Mouse (Mus musculus) heart, embryonic 10.5 days (tissue): ENCODE data around the gene Wwox. TPM values are rescaled to one million over a fixed set of nuclear protein-coding genes. Genes with fewer than 3 reads are reported as not detected.

Source experiments
- DNase-seq: peaks from one replicate; pipeline ENCODE4 v3.0.0-alpha.2; 2017; ENCODE audit warnings: low spot score
- H3K27ac ChIP-seq: fragments of 300-500 bp; sonication (generic); 2 replicates; pipeline ENCODE4 v1.5.1; 2016; ENCODE audit warnings: mild to moderate bottlenecking
- H3K27me3 ChIP-seq: fragments of 300-500 bp; sonication (generic); 2 replicates; pipeline ENCODE4 v1.6.1; 2016; ENCODE audit warnings: mild to moderate bottlenecking; ENCODE audit not compliant: poor library complexity, insufficient read depth, severe bottlenecking
- H3K36me3 ChIP-seq: fragments of 300-500 bp; sonication (generic); 2 replicates; pipeline ENCODE4 v1.6.1; 2016; ENCODE audit warnings: mild to moderate bottlenecking, moderate library complexity
- H3K4me1 ChIP-seq: fragments of 300-500 bp; sonication (generic); 2 replicates; pipeline ENCODE4 v1.6.1; 2016; ENCODE audit warnings: mild to moderate bottlenecking
- H3K4me3 ChIP-seq: fragments of 300-500 bp; sonication (generic); 2 replicates; pipeline ENCODE4 v1.5.1; 2016; ENCODE audit warnings: mild to moderate bottlenecking, moderate library complexity
- H3K9me3 ChIP-seq: fragments of 300-500 bp; sonication (generic); 2 replicates; pipeline ENCODE4 v1.6.1; 2016; ENCODE audit warnings: mild to moderate bottlenecking, moderate library complexity
- WGBS: fragments of 180-500 bp; shearing (Covaris S2); methylation state at CpG from one replicate; pipeline ENCODE4 v1.1.7; 2016; 5-methylcytosine and 5-hydroxymethylcytosine counted together
- polyA plus RNA-seq: library from polyadenylated mRNA; unstranded; fragments of >200 nt; fragmentation: Nextera tagmentation; extraction: Ambion mirVana; gene quantifications from 2 replicates; pipeline ENCODE4 v1.2.1, GENCODE M21; 2016

Gene Wwox
- polyA plus RNA-seq, 1 experiment from 2014 or later, result 9.8 TPM

- Histone ChIP-seq H3K36me3 (no peaks in the 10 kb centered on the region), H3K4me1 (peaks cover 5% of the 10 kb centered on the region; the same call in 1 of the 2 replicates), H3K27me3 (no peaks in the 10 kb centered on the region), H3K4me3 (no peak overlapping the region), H3K27ac (no peak overlapping the region), H3K9me3 (no peaks in the 10 kb centered on the region)
- no peak for DNase-seq
- 88% methylated on average over 11 of the region's 11 CpGs for WGBS
Measured at GRCm38 (mm10) chr8:114959406-114959805, 520.0 kb downstream of the Wwox start.

DNA sequence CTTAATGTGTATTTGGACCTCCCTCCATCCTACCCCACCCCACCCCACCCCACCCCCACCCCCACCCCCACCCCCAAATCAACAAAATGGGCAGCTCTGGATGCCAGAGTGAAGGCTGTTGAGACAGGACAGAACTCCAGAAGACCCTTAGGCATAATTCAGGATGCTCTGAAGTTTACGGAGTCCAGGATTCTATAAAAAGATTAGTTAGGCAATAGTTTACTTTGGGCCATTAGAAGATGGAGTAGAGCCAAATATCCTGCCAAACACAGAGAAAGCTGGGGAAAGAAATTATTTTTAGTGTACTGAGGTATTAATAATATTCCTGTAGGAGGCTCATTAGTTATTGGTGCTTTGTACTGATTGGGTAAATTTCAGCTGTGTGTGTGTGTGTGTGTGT, 523.0 kb downstream of the Wwox start:
- H3K4me1 ChIP-seq, result 0 out of 2 replicates have a peak, but pooled peaks cover 3% of the 10 kb centered on the region
- DNase-seq, result no peak
- no peak overlapping the region for H3K27ac ChIP-seq
- no peaks in the 10 kb centered on the region; the same call in 1 of the 2 replicates for H3K9me3 ChIP-seq
- no peak overlapping the region for H3K4me3 ChIP-seq
- no peaks in the 10 kb centered on the region for H3K36me3 ChIP-seq
- H3K27me3 ChIP-seq, result no peaks in the 10 kb centered on the region
- WGBS, result 82% methylated on average over 1 of the region's 1 CpGs

DNA sequence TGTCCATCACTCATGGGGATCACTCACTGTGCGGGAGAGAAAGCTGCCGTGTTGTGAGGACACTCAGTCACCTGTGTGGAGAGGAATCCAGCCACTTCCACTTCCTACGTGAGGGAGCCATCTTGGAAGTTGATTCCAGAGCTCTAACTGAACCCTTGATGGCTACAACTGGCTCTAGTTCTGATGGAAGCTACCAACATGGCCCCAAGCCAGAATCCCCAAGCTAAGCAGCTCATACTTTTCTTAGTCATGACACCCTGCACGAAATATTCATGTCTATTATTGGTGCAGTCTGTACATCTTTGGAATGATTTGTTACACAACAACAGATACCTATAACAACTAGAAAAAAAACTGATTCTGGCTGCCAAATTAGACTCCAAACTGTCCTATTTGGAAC, 523.8 kb downstream of the Wwox start:
- H3K27me3 ChIP-seq, result no peaks in the 10 kb centered on the region
- 0 out of 2 replicates have a peak, but pooled peaks cover 3% of the 10 kb centered on the region for H3K4me1 ChIP-seq
- no peak overlapping the region for H3K27ac ChIP-seq
- no peak for DNase-seq
- WGBS, result 82% methylated on average over 4 of the region's 4 CpGs
- no peak overlapping the region for H3K4me3 ChIP-seq
- no peaks in the 10 kb centered on the region for H3K36me3 ChIP-seq
- H3K9me3 ChIP-seq, result no peaks in the 10 kb centered on the region; the same call in 1 of the 2 replicates

DNA sequence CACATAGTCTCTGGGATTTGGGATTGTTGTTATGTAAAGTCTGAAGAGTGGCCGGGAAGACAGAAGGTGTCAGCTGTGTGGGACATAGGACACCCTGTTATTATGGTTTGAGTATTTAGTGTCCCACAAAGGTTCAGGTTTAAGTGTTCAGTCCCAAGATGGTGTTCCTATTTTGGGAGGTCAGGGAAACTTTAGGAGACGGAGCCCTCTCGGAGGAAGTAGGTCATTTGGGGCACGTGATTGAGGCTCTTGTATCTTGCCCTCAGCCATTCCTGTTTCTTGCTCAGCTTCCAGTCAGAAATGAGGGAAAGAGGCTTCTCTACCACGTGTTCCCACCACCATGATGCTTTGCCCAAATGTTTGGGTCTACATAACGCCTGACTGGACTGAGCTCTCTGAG, 524.8 kb downstream of the Wwox start:
- no peaks in the 10 kb centered on the region for H3K27me3 ChIP-seq
- no peaks in the 10 kb centered on the region for H3K36me3 ChIP-seq
- DNase-seq, result no peak
- WGBS, result 86% methylated on average over 6 of the region's 6 CpGs
- no peaks in the 10 kb centered on the region for H3K4me1 ChIP-seq
- H3K9me3 ChIP-seq, result no peaks in the 10 kb centered on the region; the same call in 1 of the 2 replicates
- H3K27ac ChIP-seq, result no peak overlapping the region
- H3K4me3 ChIP-seq, result no peak overlapping the region

GRCm38 (mm10) chr8:114968842-114969241, 529.4 kb downstream of the Wwox start:
- no peak overlapping the region for H3K27ac ChIP-seq
- peaks cover 19% of the 10 kb centered on the region for H3K4me1 ChIP-seq
- WGBS, result 75% methylated on average over 4 of the region's 4 CpGs
- no peak overlapping the region for H3K4me3 ChIP-seq
- no peak for DNase-seq
- H3K27me3 ChIP-seq, result no peaks in the 10 kb centered on the region
- no peaks in the 10 kb centered on the region; the same call in 1 of the 2 replicates for H3K9me3 ChIP-seq
- no peaks in the 10 kb centered on the region for H3K36me3 ChIP-seq

DNA sequence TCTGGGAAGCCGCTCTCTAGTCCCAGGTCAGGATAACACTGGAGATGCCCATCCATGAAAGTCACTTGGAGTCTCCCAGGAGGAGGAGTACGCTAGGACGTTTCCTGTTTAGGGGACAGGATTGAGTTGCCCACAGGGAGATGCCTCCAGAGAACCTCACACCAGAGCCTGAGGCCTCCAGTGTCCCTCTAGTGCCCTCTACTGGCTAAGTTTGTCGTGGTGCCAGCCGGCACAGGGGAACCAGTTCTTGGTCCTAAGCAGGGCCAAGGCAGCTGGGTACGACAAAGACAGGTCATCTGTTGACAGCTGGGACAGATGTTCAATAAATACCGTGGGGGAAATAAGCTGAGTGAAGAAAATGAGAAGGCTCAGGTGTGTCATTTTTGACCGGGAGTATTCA, 531.9 kb downstream of the Wwox start:
- peak; percentile 85 for DNase-seq
- Histone ChIP-seq H3K4me1 (peaks cover 25% of the 10 kb centered on the region), H3K4me3 (no peak overlapping the region), H3K36me3 (no peaks in the 10 kb centered on the region), H3K27me3 (no peaks in the 10 kb centered on the region), H3K27ac (no peak overlapping the region), H3K9me3 (no peaks in the 10 kb centered on the region; the same call in 1 of the 2 replicates)
- WGBS, result 41% methylated on average over 8 of the region's 8 CpGs

DNA sequence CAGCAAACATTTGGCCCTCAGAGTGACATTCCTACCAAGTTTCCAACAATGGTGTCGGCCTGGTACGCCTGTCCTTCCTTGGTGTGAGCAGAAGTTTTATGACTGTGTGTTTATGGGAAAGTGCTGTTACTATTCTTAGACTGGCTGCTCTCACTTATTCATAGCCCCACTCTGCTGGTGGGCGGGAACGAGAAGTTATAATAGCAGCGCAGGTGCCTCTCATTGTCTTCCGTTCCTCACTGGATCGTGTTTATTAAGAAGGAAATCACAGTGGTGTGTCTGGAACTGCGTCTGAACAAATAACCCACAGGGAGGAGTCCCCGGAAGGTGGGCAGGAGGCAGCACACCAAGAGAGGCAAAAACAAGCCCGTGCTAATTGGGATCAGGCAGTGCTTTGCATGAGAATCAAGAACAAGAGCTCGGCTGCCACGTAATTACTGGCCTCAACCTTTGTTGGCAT, 533.6 kb downstream of the Wwox start:
- Histone ChIP-seq H3K9me3 (no peaks in the 10 kb centered on the region), H3K36me3 (no peaks in the 10 kb centered on the region), H3K4me3 (no peak overlapping the region), H3K27ac (peak overlapping the region; percentile 53), H3K27me3 (no peaks in the 10 kb centered on the region), H3K4me1 (peaks cover 25% of the 10 kb centered on the region)
- WGBS, result 46% methylated on average over 12 of the region's 12 CpGs
- DNase-seq, result no peak

- Histone ChIP-seq H3K4me1 (peaks cover 37% of the 10 kb centered on the region), H3K36me3 (no peaks in the 10 kb centered on the region), H3K27me3 (no peaks in the 10 kb centered on the region), H3K9me3 (no peaks in the 10 kb centered on the region), H3K4me3 (no peak overlapping the region), H3K27ac (peak overlapping the region; percentile 53; the same call in 1 of the 2 replicates)
- WGBS, result 44% methylated on average over 5 of the region's 5 CpGs
- no peak for DNase-seq
Measured at GRCm38 (mm10) chr8:114974336-114974950, 535.0 kb downstream of the Wwox start.

DNA sequence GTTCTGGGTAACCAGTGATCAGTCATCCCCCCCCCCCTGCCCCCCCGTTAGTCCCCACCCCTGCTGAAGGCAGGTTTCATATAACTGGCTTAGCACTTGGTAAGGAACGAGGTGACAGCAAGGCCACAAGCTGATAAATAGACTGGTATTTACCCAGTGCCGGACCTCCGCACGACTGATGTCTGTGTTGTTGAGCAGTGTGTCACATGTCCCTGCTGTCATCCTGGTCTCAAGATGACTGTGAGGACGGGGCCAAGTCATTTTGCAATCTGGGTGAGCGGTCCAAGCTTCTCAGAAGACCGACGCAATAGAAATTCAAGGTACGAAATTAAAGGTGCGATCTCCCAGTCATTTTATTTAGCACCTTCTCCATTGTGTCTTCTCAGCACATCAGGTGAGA, 538.3 kb downstream of the Wwox start:
- Histone ChIP-seq H3K27me3 (no peaks in the 10 kb centered on the region), H3K4me3 (no peak overlapping the region), H3K9me3 (no peaks in the 10 kb centered on the region), H3K4me1 (peaks cover 30% of the 10 kb centered on the region), H3K27ac (no peak overlapping the region; the same call in 1 of the 2 replicates), H3K36me3 (no peaks in the 10 kb centered on the region)
- no peak for DNase-seq
- 63% methylated on average over 11 of the region's 11 CpGs for WGBS

- 61% methylated on average over 15 of the region's 15 CpGs for WGBS
- DNase-seq, result no peak
- peaks cover 30% of the 10 kb centered on the region for H3K4me1 ChIP-seq
- H3K27me3 ChIP-seq, result no peaks in the 10 kb centered on the region
- H3K9me3 ChIP-seq, result no peaks in the 10 kb centered on the region
- H3K4me3 ChIP-seq, result no peak overlapping the region
- no peak overlapping the region for H3K27ac ChIP-seq
- no peaks in the 10 kb centered on the region for H3K36me3 ChIP-seq
Measured at GRCm38 (mm10) chr8:114978206-114978960, 538.9 kb downstream of the Wwox start.

GRCm38 (mm10) chr8:114979671-114980070, 540.2 kb downstream of the Wwox start:
- H3K4me3 ChIP-seq, result no peak overlapping the region
- H3K36me3 ChIP-seq, result no peaks in the 10 kb centered on the region
- no peak for DNase-seq
- H3K27ac ChIP-seq, result no peak overlapping the region
- no peaks in the 10 kb centered on the region for H3K9me3 ChIP-seq
- no peaks in the 10 kb centered on the region for H3K27me3 ChIP-seq
- H3K4me1 ChIP-seq, result peaks cover 32% of the 10 kb centered on the region

DNA sequence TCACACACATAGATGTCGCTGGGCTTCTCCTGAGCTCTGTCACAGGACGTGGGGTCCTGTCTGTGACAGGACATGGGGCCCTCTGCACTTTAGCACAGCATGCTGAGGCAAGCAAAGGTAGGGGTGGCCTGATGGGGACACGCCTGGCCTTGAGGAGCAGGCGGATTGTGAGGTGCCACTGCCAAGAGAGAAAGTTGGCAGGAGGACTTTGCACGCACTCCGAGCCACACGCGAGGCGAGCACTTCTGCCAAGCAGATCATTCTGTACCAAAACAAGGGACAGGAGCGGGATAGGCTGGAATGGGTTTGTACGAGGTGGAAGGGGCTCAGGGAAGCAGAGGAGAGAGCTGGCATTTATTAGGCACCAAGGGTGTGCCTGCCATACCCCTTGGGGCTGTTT, 543.3 kb downstream of the Wwox start:
- H3K36me3 ChIP-seq, result no peaks in the 10 kb centered on the region
- H3K27me3 ChIP-seq, result no peaks in the 10 kb centered on the region
- H3K4me3 ChIP-seq, result no peak overlapping the region
- H3K9me3 ChIP-seq, result no peaks in the 10 kb centered on the region
- no peak overlapping the region for H3K27ac ChIP-seq
- no peak for DNase-seq
- 84% methylated on average over 11 of the region's 11 CpGs for WGBS
- H3K4me1 ChIP-seq, result peaks cover 32% of the 10 kb centered on the region

DNA sequence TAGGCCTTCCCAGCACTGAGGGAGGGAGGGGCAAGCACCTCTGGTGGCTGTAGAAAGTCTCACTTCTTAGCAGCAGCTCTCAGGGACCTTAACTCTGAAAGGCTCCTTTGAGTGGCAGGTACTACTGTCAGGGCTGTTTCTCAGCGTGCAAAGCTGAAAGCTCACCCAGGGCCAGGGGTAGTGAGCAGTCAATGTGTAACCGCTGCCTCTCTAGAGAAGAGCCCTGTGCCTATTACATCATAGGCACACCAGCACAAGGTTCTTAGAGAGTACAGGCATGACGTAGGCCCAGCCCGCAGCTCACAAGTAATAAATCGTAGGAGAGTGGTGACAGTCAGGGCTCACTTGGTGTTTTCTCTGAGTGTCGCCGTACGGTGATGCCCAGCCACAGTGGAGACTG, 545.0 kb downstream of the Wwox start:
- Histone ChIP-seq H3K27me3 (no peaks in the 10 kb centered on the region; the same call in 1 of the 2 replicates), H3K27ac (no peak overlapping the region), H3K4me3 (no peak overlapping the region), H3K4me1 (peaks cover 21% of the 10 kb centered on the region), H3K9me3 (no peaks in the 10 kb centered on the region), H3K36me3 (no peaks in the 10 kb centered on the region)
- no peak for DNase-seq
- WGBS, result 73% methylated on average over 8 of the region's 8 CpGs
